Mouse (Mus musculus): ENCODE measurements around the gene Exoc3l4. TPM values are rescaled to one million over a fixed set of nuclear protein-coding genes. Genes with fewer than 3 reads are reported as not detected.

The Exoc3l4 gene
- total RNA-seq, 2 experiments from 2014 or later = 9.6 to 10.4 TPM

- DNase-seq (ENCODE audit: low spot score in 2 of 2) = no peak
Measured at GRCm38 (mm10) chr12:111409583-111409982, 7.2 kb upstream of the Exoc3l4 start.

DNA sequence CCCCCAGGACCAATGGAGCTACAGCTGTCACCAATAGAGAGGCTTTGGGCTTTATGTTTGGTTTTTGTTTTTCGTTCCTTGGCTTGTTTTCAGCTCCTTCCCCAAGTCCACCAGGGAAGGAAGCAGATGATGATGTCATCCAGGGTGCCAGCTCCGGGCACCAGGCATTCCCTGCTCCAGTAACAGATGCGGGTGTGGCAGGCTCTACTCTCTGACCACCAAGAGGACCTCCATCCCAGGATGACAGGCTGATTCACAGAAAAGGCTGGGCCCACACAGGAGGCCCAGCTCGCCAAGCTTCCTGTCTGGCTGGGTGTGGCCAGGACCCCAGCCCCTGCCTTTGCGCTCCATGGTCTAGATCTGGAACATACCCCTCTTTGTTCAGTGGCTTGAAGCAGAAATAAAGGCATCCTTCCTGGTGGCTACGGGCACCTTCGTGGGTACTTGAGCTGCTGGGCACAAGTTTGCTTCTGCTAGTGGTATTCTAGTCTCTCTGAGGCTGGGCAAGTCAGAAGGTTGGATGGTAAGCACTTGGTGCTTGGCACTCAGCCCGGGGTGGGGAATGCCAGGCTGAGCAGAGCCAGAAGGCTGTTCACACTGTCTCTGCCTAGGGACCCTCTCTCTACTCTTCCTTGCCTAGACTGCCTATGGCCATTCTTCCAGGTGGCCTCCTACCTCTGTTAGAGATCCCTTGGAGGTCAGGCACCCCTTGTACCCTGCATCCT is 5.0 kb upstream of the Exoc3l4 start:
- no peak for DNase-seq (ENCODE audit: low spot score in 2 of 2)

- no peak for DNase-seq (ENCODE audit: low spot score in 2 of 2)
Measured at GRCm38 (mm10) chr12:111412581-111413284, 4.1 kb upstream of the Exoc3l4 start.

- DNase-seq (ENCODE audit: low spot score in 2 of 2) = peak; percentile 82 to 85
Measured at GRCm38 (mm10) chr12:111413300-111413699, 3.5 kb upstream of the Exoc3l4 start.

DNA sequence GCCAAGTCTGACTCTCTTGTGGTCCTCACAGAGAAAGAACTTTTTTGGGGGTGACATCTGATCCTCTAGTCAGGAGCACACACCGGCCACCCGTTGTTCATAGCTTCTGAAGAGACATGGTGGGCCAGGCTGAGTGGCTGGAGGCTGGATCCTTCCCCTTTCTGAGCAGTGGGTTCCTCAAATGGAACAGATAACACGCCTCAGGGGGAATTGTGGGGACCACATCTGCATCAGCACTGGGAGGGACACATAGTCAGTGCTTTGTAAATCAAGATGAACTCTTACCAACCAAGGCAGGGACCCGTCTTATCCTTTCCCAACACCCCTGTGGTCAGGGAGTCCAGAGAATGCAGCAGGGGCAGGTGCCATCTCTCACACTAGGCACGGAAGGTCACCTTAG is 3.1 kb downstream of the Exoc3l4 start:
- no peak for DNase-seq (ENCODE audit: low spot score in 2 of 2)

DNA sequence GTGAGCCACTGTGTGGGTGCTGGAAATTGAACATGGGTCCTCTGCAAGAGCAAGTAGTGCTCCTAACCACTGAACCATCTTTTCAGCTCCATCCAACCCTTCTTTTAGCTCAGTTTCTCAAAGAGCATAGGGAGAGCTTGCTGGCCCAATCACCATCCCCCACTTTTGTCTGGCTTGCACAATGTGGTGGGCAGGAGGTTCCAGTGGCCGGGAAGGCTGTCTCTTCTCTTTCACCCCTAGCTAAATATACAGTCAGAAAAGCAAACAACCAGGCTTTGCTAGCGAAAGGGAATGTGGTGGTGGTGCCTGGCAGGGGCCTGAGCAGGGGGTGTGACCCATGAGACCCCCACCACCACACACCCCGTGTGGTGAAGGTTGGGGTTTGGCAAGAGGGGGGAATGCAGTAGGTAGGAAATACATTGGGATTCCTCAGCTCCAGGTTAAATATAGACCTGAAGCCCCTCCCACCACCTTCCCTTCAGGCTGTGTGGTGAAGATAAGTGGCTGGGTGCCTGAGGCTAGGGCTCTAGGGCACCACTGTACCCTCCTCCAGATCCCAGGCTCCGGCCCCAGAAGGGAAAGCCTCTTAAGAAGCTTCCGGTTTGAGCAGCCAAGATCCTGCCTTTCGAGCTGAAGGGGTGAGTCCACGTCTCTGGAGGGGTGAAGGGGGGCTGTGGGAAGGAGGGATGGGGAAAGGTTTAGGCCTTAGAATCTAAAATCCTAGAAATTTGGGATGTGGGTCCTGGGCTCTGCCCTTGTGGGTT is 4.3 kb downstream of the Exoc3l4 start:
- DNase-seq (ENCODE audit: low spot score in 2 of 2) = no peak

DNA sequence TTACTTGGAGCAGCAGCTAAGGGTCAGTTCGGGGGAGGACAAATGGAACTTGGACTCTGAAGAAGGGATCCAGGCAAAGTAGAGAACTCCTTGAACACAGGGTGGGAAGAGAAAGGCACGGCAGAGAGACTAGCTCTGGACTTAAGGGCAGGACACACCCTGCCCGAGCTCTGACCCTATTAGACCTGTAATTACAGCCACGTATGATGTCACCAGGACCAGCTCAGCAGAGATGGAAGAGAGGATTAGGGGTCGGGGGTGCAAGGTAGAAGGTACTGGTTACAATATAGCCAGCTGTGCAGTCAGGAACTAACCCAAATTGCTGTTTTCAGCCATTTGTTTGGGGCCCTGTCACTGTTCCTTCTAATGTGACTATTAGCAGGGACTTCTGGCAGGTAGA is 6.0 kb downstream of the Exoc3l4 start:
- DNase-seq (ENCODE audit: low spot score in 2 of 2) = no peak

GRCm38 (mm10) chr12:111423570-111424129 is 6.8 kb downstream of the Exoc3l4 start:
- no peak for DNase-seq (ENCODE audit: low spot score in 2 of 2)

DNA sequence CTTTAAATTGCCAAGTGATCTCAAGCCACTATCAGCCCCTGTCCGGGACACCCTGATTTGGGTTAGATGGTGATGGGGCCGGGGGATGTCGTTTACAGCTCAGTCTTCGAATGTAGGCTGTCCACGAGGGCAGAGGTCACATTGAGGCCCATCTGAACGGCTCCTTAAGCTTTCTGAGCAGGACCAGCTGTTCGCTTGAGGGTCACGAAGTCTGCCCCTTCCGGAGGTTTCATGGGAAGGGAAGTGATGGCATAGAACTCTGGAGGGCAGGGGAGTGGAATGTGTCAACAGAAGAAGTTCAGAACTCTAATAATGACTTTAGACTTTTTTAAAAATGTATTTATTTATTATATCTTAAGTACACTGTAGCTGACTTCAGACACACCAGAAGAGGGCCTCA is 7.7 kb downstream of the Exoc3l4 start:
- DNase-seq (ENCODE audit: low spot score in 2 of 2) = no peak

DNA sequence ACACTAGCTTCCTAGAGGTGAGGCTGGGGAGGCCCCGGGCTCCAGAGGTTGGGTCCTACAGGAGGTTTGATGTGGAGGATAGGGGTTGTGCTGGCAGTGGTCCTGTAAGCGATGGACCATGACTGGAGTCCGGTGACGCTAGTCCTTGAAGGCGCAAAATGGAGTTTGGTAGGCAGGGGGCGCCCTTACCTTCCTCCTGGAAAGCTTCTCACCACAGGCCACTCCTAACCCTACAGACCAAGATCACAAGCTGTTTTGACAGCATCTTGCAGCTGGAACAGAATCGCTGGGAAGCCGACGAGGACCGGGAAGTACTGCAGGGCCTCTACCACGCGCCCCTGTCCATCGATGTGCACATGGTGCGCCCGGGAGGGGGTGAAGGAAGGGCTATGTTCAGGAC is 8.4 kb downstream of the Exoc3l4 start:
- DNase-seq (ENCODE audit: low spot score in 2 of 2) = peak; percentile 65 to 79

DNA sequence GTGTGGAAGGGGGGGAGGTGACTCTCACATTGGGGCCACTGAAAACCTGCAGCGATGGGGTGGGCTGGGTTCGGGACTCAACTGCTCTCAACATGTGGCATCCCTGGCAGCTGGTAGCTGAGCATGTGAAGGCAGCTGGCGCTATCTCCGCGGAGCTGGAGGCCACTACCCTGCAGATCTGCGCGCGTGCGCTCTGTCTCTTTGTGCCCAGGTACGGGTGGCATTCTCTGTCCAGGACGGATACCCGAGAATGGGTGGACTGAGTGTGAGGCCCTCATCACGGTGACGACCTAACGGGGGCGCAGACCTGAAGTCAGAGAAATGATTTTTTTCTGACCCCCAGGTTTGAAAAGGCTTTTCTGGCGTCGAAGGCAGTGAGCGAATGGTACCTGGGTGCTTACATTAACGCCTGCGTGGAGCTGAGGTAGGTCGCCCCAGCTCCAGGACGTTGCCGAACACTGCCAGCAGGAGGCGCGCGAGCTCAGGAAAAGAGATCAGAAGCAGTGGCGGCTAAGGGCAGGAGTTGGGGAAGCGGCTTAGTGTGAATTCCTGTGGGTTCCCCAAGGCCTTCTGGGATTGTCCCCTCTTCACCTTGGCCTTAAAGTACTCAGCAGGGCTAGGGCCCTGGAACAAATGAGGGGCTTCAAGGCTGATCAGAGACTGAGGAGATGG is 9.1 kb downstream of the Exoc3l4 start:
- DNase-seq (ENCODE audit: low spot score in 2 of 2) = peak; percentile 89 to 91

DNA sequence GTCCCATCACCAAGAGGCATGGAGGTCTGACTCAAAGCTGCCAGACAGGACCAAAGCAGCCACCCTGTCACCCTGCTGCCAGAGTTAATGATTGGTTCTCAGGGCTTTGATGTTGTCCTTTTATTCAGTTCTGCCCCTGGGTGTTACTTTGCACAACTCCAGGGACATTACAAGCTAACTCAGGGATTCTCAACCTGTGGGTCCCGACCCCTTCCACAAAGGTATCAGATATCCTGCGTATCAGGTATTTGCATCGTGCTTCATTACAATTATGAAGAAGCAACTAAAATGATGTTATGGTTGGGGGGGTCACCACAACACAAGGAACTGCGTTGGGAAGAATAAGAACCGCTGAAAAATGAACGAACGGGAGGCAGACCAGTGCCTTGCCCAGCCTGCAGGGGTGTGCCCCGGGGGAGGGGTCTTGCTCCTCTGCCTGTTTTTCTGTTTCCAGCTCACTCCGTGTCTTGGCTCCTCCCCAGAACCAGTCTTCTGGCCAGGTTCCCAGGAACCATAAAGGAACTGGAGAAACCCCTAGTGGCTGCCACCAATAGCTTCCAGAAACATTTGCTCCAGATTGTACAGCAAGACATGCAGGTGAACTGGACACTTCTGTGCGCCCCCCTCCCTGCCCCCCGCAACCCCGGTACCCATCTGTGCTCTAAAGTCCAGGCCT is 10.8 kb downstream of the Exoc3l4 start:
- no peak for DNase-seq (ENCODE audit: low spot score in 2 of 2)

DNA sequence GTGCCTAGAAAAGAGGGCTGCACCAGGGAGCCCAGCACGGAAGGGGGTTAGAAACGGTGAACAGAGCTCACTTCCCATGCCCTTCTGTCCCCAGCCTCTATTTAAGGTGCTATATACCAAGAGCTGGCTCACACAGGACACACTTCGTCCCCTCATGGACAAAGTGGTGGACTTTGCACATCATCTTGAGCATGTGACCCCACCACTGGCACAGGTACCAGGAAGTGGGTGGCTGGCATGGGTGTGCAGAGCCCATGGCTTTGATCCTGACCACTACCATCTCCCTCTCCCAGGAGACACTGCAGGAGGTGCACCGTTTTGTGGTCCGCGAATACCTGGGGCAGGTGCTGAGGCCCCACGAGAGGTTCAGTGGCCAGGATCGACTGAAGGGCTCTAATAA is 11.5 kb downstream of the Exoc3l4 start:
- DNase-seq (ENCODE audit: low spot score in 2 of 2) = no peak

DNA sequence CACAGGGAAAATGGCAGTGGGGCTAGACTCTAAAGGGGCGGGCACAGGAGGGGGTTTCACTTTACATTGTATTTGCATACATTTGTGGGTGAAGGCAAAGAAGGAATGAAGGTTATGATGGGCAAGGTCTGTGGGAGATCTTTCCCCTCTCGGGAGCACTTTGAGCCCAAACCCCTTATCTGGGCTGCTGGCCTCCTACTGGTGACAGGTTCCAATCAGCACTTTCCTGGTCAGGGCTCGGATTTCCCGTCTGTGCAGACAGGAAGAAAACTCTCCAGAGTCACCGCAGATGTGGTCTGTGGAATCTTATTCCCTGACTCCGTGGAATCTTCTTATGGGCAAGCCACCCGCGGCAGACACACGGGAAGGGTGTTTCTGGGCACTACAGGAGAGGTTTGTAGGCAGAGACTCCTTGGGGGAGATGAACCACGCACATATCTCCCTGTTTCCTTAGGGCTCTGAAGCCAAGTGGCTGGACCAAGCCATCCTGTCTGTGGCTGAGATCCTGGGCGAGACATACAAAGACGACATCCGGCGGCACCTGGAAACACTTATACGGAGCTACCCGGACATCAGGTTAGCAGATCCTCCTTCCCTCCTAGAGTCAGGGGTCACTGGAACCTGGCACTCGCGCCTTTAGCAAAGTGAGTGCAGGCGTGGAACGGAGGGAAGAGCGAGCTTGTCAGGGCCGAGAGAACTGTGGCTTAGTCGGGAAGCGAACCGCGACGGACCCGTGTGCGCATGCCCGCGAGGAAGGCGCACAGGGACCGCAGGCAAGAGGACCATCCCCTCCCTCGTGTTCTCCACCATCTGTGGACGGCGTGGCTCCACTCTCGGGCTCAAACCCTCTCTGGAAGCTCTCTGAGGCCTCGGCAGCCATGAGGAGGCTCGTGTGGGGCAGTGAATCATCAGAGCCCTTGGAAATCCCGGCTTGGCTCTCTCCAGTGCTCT is 12.4 kb downstream of the Exoc3l4 start:
- no peak for DNase-seq (ENCODE audit: low spot score in 2 of 2)

GRCm38 (mm10) chr12:111430049-111430867 is 13.4 kb downstream of the Exoc3l4 start:
- no peak for DNase-seq (ENCODE audit: low spot score in 2 of 2)

DNA sequence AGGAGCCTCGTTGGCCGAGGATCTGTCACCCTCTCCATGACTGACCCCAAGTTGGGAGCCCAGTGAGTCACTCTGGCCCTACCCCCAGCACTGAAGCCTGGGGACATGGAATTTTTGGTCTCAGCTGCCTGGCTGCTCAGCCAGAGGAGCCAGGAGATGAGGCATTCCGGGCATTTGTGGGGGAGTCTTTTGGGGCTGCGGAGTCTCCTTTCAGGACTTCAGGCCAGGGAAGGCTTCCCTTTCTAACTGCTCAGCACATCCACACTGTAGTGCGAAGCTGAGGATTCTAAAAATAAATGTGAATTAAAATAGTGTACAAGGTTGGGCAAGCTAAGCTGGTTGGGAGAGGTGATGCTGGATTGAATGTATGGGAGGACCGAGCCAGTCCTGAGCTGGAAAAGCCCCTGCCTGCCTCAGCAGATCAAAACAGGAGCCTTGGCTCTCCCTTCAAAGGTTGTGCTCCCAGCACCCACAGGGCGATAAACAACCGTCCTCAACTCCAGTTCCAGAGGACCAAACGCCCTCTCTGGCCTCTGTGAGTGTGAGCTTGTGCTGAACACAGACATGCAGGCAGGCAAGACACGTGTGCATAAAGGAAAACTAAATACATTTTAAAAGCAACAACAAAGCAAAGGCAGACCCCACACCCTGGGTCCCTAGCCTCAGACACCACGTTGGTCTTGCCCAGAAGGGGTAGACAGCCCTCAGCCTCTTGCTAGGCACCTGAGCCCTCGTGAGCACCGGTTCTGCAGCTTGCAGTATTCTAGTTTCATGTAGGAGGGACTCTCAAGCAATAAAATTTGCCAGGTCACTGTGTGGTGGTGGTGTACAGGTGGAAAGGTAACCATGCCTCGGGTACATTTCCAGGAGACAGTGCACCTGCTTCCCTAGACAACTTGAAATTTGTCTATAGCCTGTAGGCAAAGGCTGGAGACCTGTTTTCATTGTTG is 14.3 kb downstream of the Exoc3l4 start:
- DNase-seq (ENCODE audit: low spot score in 2 of 2) = no peak

GRCm38 (mm10) chr12:111432097-111432496 is 15.3 kb downstream of the Exoc3l4 start:
- no peak for DNase-seq (ENCODE audit: low spot score in 2 of 2)
